Mouse (Mus musculus) cerebellum, adult 9-11 months (tissue): ENCODE results near the gene Hoxa9.

ENCODE experiments used
- DNase-seq: peaks from one replicate; pipeline ENCODE4 v3.0.0; 2022

Gene Hoxa9

GRCm38 (mm10) chr6:52200751-52201250 is 30.1 kb downstream of the Hoxa9 start:
- no peak for DNase-seq

GRCm38 (mm10) chr6:52200073-52200750 is 30.7 kb downstream of the Hoxa9 start:
- no peak for DNase-seq

GRCm38 (mm10) chr6:52197271-52197670 is 33.6 kb downstream of the Hoxa9 start:
- no peak for DNase-seq

- DNase-seq, result no peak
These were observed 34.1 kb downstream of the Hoxa9 start for GRCm38 (mm10) chr6:52196811-52197210.

- no peak for DNase-seq
These were observed 36.2 kb downstream of the Hoxa9 start for GRCm38 (mm10) chr6:52194690-52195089.

- no peak for DNase-seq
These were observed 38.9 kb downstream of the Hoxa9 start for GRCm38 (mm10) chr6:52191860-52192550.

- no peak for DNase-seq
These were observed 39.7 kb downstream of the Hoxa9 start, which contains the start of gene Hoxa4 for GRCm38 (mm10) chr6:52190906-52191810. Hoxa4 (minus strand) TSS chr6:52191753.

GRCm38 (mm10) chr6:52190410-52190809 is 40.5 kb downstream of the Hoxa9 start:
- DNase-seq, result no peak

GRCm38 (mm10) chr6:52189909-52190308 is 41.0 kb downstream of the Hoxa9 start:
- DNase-seq, result no peak

GRCm38 (mm10) chr6:52189172-52189591 is 41.7 kb downstream of the Hoxa9 start:
- DNase-seq, result no peak

GRCm38 (mm10) chr6:52186500-52186899 is 44.4 kb downstream of the Hoxa9 start:
- DNase-seq, result no peak

- DNase-seq, result no peak
These were observed 45.1 kb downstream of the Hoxa9 start for GRCm38 (mm10) chr6:52185834-52186233.

GRCm38 (mm10) chr6:52185222-52185621 is 45.7 kb downstream of the Hoxa9 start:
- no peak for DNase-seq

GRCm38 (mm10) chr6:52184668-52185067 is 46.2 kb downstream of the Hoxa9 start:
- no peak for DNase-seq

- DNase-seq, result no peak
These were observed 47.4 kb downstream of the Hoxa9 start for GRCm38 (mm10) chr6:52183311-52184080.

GRCm38 (mm10) chr6:52182793-52183192 is 48.1 kb downstream of the Hoxa9 start:
- DNase-seq, result no peak

GRCm38 (mm10) chr6:52182030-52182429 is 48.9 kb downstream of the Hoxa9 start:
- DNase-seq, result no peak

GRCm38 (mm10) chr6:52180726-52181125 is 50.2 kb downstream of the Hoxa9 start:
- DNase-seq, result no peak

- no peak for DNase-seq
These were observed 50.6 kb downstream of the Hoxa9 start for GRCm38 (mm10) chr6:52180213-52180710.

- DNase-seq, result no peak
These were observed 51.2 kb downstream of the Hoxa9 start for GRCm38 (mm10) chr6:52179690-52180089.

GRCm38 (mm10) chr6:52178918-52179665 is 51.8 kb downstream of the Hoxa9 start:
- no peak for DNase-seq
